Mouse (Mus musculus) brain, embryonic 18.5 days (tissue): ENCODE data around the gene Sv2c.
"Not testable (repeated sequence)": the region's sequence is repeated elsewhere in the genome, so short reads cannot be mapped to it uniquely, and the experiment has no call there.

Experiments used
- DNase-seq: peaks from one replicate; pipeline ENCODE4 v3.0.0-alpha.2; 2012; ENCODE audit warnings: low read depth, low spot score

The Sv2c gene

DNA sequence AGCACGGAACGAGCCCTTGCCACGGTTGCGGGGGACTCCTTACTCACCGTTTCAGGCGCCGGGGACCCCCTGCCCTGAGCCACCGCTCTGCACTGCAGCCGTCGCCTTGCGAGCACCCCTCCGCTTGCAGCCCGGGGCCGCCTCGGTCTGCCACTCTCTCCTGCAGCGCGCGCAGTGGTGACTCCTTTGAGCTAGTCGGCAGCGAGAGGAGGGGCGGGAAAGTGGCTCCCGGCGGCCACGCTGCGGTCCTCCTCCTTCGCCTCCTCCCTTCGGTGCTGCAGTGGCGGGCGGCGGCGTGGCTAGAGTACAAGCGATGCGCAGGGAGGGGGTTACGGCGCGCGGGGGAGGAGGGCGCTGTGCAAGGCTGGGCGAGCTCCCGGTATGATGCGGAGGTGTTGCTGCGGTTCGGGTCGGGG is at the start of gene Sv2c:
Gene Sv2c (minus strand): TSS at position 177 of the 416 bp plus-strand sequence.
- DNase-seq = no peak

DNA sequence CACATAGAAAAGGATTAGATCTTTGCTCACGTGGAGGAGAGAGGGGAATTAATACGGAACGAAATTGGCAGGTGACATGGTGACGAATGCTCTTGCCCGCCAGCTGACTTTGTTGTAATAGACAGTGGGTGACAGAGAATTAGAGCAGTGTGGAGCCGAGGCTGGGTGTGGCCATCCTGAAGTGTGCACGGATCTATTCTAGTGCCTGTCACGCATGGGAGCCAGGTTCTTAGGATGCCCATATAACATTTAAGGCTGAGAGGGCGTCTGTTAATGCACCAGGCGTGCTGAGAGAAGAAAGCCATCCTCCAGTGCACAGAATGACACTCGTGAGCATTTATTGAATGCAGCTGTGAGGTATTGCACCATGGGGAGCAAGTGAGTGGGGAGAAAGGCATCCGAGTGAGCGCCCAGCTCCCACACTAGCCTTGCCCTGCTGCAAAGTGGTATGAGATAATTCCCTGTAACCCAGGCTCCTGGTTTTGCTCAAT is 48.3 kb upstream of the Sv2c start:
- DNase-seq = no peak

GRCm38 (mm10) chr13:96175591-96176212 is 43.3 kb upstream of the Sv2c start:
- DNase-seq = peak; percentile 62

DNA sequence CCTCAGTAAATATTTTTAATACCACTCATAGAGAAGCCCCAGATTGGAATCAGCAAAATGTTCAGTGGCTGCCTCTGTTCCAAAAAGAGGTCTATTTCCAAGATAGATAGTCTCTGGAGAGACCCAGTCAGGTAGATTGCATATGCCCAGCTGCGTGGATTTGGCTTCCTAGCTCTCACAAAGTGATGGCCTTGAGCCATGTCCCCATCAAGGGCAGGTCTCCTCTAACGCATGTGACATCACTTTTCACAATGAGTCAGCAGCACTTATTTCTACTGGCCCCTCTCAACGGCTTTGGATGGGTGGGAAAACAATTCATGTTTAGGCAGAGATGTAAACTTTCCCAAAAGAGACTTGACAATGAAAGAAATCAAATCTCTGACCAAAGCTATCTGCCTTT is 41.3 kb upstream of the Sv2c start:
- no peak for DNase-seq

GRCm38 (mm10) chr13:96172290-96172689 is 39.9 kb upstream of the Sv2c start:
- DNase-seq = no peak

DNA sequence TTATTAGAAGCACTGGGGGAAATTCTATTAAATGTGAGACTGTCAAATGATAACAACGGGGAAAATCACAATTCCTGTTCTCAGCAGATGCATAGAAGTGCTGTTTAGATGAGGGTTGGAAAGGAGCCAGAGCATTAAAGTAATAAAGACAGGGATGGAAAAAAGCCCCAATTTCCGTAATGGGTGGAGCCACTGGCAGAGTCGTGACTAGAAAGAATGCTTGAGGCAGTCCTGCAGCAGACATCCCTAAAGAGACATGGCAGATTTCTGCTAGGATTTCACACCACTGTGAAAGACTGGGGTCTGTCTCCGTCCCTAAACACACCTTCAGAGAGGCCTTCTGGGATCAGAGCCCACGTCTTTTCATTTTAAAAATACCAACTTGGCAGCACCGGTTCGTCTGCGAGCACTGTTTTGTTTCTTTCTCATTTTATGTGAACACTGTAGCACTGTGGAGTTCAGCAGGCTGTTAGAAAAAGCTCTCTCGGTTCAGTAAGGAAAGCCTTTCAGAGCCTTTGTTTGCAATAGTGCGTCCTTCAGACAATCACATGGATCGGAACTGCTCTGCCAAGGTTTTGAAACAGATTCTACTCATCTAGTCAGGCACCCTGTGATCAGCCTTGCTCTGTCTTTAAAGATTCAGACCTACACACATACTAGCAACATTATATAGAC is 36.8 kb upstream of the Sv2c start:
- no peak for DNase-seq

GRCm38 (mm10) chr13:96166593-96166992 is 34.2 kb upstream of the Sv2c start:
- DNase-seq = no peak

- DNase-seq = no peak
Observed at GRCm38 (mm10) chr13:96133363-96134100, 1.2 kb upstream of the Sv2c start.

GRCm38 (mm10) chr13:96132833-96133232 is 456 bp upstream of the Sv2c start:
- DNase-seq = no peak

- DNase-seq = no peak
Observed at GRCm38 (mm10) chr13:96131911-96132310, 466 bp downstream of the Sv2c start.

DNA sequence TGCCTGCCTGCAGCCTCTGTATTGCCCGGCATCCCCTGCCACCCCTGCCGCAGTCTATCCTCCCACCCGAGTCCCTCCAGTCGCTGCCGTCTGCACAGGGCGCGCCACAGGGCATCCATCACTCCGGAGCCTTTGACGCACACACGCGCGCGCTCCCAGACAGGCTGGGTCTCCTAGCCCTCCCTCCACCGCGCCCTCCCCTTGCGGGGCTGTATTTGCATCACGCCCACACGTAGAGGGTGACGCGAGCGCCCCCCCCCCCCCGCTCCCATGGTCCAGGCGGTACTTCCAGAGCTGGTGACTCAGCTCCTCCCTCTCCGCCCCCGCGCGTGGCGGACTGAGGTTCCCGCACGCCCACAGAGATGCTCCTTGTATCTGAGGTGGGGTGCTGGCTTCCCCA is 1.3 kb downstream of the Sv2c start:
- no peak for DNase-seq

- no peak for DNase-seq
Observed at GRCm38 (mm10) chr13:96129081-96129480, 3.3 kb downstream of the Sv2c start.

- DNase-seq = no peak
Observed at GRCm38 (mm10) chr13:96126669-96127068, 5.7 kb downstream of the Sv2c start.

DNA sequence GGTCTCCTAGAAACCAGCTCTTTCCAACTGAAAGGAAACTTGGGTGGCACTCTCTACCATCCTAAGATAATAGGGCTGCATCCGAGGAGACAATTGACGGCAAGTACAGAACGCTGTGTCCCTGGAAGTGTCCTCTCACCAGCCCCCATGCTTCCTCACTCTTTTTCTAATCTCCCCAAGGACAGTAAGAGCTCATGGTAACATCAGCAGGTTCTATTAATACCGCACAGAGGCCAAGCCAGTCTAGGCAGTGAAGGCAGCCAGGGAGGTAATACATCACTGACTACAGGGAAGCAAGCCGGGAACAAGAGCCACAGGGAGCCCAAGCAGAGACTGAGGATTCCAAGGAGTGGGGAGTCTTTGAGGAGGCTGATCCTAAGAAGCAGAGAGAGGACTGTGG is 7.4 kb downstream of the Sv2c start:
- DNase-seq = no peak

DNA sequence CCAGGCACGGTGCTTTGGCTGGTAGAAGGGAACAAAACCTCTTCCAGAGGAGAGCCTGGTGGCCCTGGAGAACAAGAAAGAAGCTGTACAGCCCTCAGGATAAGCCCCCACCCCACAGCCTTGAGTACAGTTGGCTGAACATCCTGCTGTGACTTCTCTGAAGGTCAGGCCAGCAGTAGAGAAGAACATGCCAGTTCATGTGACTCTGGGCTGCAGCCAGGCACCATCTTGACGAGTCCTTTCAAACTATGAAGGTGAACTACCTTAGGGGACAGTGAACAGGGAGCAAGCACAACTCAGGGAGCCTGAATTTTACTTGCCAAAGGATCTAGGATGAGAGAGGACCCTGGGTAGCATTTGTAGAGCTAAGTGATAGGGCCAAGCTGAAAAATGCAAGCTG is 19.7 kb downstream of the Sv2c start:
- no peak for DNase-seq

- no peak for DNase-seq
Observed at GRCm38 (mm10) chr13:96110767-96111166, 21.6 kb downstream of the Sv2c start.

DNA sequence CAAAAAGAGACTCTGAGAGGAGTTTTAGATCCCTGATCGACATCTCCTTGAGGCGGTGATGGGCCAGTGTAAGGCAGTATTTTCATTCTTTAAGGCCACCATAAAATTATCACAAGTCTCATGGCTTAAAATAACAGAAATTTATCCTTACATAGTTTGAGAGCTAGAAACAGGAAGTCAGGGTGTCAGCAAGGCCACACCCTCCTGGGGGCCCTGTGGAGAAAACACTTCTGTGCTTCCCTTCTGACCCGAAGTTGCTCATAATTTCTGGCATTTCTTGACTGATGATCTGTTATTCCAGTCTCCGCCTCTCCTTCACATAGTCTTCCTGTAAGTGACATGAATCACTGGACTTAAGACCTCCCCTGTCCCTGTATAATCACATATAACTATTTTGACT is 26.0 kb downstream of the Sv2c start:
- no peak for DNase-seq

- no peak for DNase-seq
Observed at GRCm38 (mm10) chr13:96090929-96091328, 41.4 kb downstream of the Sv2c start.

DNA sequence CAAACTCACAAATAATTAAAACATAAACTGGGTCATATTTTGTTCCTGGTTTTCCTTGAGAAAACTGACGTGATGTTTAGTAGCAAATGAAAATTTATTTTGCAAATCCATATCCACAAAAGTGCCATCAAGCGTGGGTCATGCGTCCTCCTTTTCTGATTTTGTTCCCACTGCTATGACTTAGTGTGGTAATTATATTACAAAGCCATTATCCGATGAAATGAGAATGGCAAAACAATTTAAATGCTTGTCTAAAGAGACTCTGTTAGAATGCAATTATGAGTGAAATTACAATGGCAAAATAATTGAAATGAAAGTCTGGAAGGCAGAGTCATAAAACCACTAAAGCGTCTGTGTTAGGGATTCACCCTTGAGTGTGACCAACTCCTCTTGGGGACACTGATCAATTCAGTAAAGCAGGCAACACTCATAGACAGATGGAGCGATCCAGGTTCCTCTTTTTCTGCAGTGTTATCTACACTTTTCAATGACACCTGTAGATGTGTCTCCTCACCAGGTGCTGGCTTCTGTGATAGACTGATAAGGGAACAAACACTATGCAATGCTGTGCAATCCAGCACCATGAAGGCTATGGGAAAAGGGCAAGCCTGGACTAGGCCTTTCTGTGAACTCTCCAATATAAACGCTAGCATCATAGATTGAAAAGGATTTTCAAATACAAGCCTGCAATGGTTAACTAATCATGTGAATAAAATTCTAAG is 46.6 kb downstream of the Sv2c start:
- no peak for DNase-seq

GRCm38 (mm10) chr13:96081754-96082153 is 50.6 kb downstream of the Sv2c start, which contains the start of gene Gm17190:
Gm17190 (plus strand) TSS chr13:96082054.
- DNase-seq = not testable (repeated sequence)

DNA sequence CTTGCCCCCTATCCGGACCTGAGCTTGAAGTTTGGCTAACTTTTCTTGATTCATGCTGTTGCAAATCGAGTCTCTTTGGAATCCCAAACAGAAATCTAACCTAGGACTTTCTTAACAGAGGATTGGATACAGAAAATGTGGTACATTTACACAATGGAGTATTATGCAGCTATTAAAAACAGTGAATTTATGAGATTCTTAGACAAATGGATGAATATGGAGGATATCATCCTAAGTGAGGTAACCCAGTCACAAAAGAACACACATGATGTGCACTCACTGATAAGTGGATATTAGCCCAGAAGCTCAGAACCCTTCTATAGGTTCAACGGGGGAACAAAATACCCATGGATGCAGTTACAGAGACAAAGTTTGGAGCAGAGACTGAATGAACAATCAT is 51.1 kb downstream of the Sv2c start, which contains the start of gene Gm20075:
Gene Gm20075 (minus strand): TSS at position 101 of the 400 bp plus-strand sequence.
- not testable (repeated sequence) for DNase-seq

DNA sequence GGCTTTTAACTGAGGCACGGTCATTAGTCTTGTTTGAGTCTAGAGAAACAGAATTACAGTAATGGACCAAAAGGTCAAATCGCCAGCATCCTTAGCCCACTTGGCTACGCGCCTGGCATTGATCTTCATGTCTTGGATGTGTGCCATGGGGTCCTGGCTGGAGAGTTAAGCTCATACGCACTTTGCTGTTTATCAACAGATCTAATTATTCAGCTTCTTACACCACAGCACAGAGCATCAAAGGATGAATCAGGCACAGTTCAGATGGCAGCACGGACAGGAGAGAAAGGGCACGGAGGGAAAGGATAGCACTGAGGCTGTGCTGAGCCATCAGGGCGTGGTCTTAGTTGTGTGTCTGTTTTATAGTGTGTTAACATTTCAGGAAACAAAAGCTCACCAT is 58.8 kb downstream of the Sv2c start:
- no peak for DNase-seq
